Mouse (Mus musculus) heart, postnatal 0 days (tissue): Measurements from ENCODE around the gene Fut2.

ENCODE experiments used
- CTCF ChIP-seq: IDR thresholded peaks from 2 replicates; pipeline ENCODE4 v1.5.1; 2016; ENCODE audit warnings: antibody characterized with exemption, control low read depth, low read depth
- EP300 ChIP-seq: IDR thresholded peaks from 2 replicates; pipeline ENCODE4 v1.6.1; 2016; ENCODE audit warnings: antibody characterized with exemption, low read depth

- TF ChIP-seq CTCF (no peak), EP300 (peak; percentile 84)
Observed at GRCm38 (mm10) chr7:45715090-45715708, 49.0 kb upstream of the Fut2 start, which contains the start of gene Rpl18.
